Mouse (Mus musculus) stomach, embryonic 14.5 days (tissue): ENCODE data around the gene Oas1d. TPM values are rescaled to one million over a fixed set of nuclear protein-coding genes. Genes with fewer than 3 reads are reported as not detected.
"Not testable (repeated sequence)": the region's sequence is repeated elsewhere in the genome, so short reads cannot be mapped to it uniquely, and the experiment has no call there.

Source experiments
- ATAC-seq: fragments of 200-750 bp; cut with Nextera tagmentation; 2 replicates; pipeline ENCODE4 v1.8.0; 2017; ENCODE audit warnings: low read depth, moderate TSS enrichment; ENCODE audit not compliant: insufficient number of reproducible peaks, insufficient read depth, low FRiP score
- H3K27ac ChIP-seq: fragments of 300-500 bp; sonication (generic); 2 replicates; pipeline ENCODE4 v1.5.1; 2014; ENCODE audit warnings: mild to moderate bottlenecking, low read length, moderate library complexity, mixed read lengths
- H3K27me3 ChIP-seq: fragments of 300-500 bp; sonication (generic); 2 replicates; pipeline ENCODE4 v1.6.1; 2014; ENCODE audit warnings: low read length, control low read depth, mixed read lengths; ENCODE audit not compliant: control insufficient read depth, insufficient read depth
- H3K36me3 ChIP-seq: fragments of 300-500 bp; sonication (generic); 2 replicates; pipeline ENCODE4 v1.6.1; 2014; ENCODE audit warnings: mild to moderate bottlenecking, control low read depth, low read length, moderate library complexity, mixed read lengths; ENCODE audit not compliant: control insufficient read depth, insufficient read depth
- H3K4me1 ChIP-seq: fragments of 300-500 bp; sonication (generic); 2 replicates; pipeline ENCODE4 v1.6.1; 2014; ENCODE audit warnings: low read length, control low read depth, mixed read lengths; ENCODE audit not compliant: control insufficient read depth, insufficient read depth
- H3K4me2 ChIP-seq: fragments of 300-500 bp; sonication (generic); replicated peaks from 2 replicates; pipeline ENCODE4 v1.6.1; 2014; ENCODE audit warnings: low read depth, low read length, control low read depth
- H3K4me3 ChIP-seq: fragments of 300-500 bp; sonication (generic); 2 replicates; pipeline ENCODE4 v1.5.1; 2014; ENCODE audit warnings: low read depth, low read length, control low read depth
- H3K9ac ChIP-seq: fragments of 300-500 bp; sonication (generic); replicated peaks from 2 replicates; pipeline ENCODE4 v1.6.1; 2014; ENCODE audit warnings: low read depth, mild to moderate bottlenecking, control low read depth, low read length, moderate library complexity, mixed read lengths
- H3K9me3 ChIP-seq: fragments of 300-500 bp; sonication (generic); 2 replicates; pipeline ENCODE4 v1.6.1; 2016; ENCODE audit warnings: low read depth, low read length, control low read depth; ENCODE audit not compliant: control insufficient read depth
- WGBS: fragments of 180-500 bp; shearing (Covaris S2); extraction: QIAGEN DNeasy Blood & Tissue Kit; methylation state at CpG from one replicate; pipeline ENCODE4 v1.1.7; 2014; 5-methylcytosine and 5-hydroxymethylcytosine counted together
- polyA plus RNA-seq: library from polyadenylated mRNA; unstranded; fragments of >200 nt; fragmentation: Nextera tagmentation; extraction: Ambion mirVana; gene quantifications from 2 replicates; pipeline ENCODE4 v1.2.1, GENCODE M21; 2014

The Oas1d gene
- polyA plus RNA-seq, 1 experiment from 2014 or later, result not detected

DNA sequence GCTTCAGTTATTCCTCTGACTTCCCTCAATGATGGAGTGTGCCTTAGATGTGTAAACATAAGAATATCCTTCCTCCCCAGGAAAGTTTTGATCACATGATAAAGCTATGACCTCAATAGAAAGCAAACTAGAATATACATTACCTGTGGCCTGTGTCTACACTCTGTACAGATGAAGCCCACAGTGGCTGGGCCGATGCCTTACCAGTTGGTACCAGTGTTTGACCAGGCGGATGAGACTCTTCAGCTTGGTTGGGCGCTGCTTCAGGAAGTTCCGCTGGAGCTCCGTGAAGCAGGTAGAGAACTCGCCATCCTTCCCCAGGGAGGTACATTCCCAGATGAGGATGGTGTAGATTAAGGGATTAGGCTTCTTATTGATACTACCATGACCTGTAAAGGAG lies 32.7 kb upstream of the Oas1d start:
- ATAC-seq, H3K36me3 ChIP-seq, H3K27ac ChIP-seq, H3K27me3 ChIP-seq, H3K4me3 ChIP-seq, H3K4me2 ChIP-seq, H3K9me3 ChIP-seq, H3K9ac ChIP-seq, H3K4me1 ChIP-seq: not testable (repeated sequence)
- WGBS, result 91% methylated on average over 6 of the region's 6 CpGs

DNA sequence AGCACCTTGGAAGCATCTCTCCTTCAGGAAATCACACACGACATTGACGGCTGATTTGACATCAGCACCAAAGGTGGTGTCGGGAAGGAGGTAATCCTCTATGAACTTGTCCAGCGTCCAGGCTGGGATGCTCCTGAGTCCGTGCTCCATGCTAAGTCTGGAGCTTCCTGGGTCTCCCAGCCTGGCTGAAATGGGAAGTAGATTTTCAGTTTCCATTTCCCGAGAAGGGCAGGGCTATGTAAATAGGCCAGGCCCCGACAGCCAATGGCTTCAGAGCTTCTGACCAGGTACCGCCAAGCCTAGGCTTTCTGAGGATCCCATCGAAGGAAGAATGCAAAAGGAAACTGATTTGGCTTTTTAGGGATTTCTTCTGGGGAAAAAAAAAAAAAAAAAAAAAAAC lies 26.9 kb upstream of the Oas1d start, which contains the start of gene Oas1g:
Gene Oas1g, minus strand, starts transcription at position 201 of the 400 bp plus-strand sequence.
- WGBS, result 6% methylated on average over 5 of the region's 9 CpGs
- H3K36me3 ChIP-seq, H3K4me3 ChIP-seq, H3K27ac ChIP-seq, H3K9me3 ChIP-seq, H3K4me2 ChIP-seq, ATAC-seq, H3K9ac ChIP-seq, H3K4me1 ChIP-seq, H3K27me3 ChIP-seq: not testable (repeated sequence)

DNA sequence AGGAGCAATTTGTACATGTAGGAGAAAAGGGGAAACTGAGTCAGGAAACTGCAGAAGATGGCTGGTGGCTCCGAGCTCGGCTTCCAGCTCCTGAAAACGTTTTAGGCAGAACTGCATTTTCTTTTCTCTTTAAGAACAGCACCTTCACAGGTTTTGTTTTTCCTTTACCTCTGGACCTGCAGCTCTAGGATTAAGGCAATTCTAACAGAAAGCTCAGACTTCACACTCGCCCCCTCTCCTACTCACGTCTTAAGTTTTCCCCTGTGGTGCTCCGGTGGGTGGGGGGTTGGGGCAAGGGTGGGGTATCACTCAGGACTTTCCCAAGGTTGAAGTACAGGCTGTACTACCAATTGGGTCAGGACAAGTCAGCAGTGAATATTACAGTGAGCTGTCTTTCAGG lies 26.5 kb upstream of the Oas1d start:
- no peaks in the 10 kb centered on the region for H3K4me1 ChIP-seq
- H3K9me3 ChIP-seq, result no peaks in the 10 kb centered on the region
- no peaks in the 10 kb centered on the region for H3K27me3 ChIP-seq
- no peak overlapping the region for H3K4me3 ChIP-seq
- no peaks in the 10 kb centered on the region for H3K36me3 ChIP-seq
- no peak overlapping the region for H3K4me2 ChIP-seq
- H3K9ac ChIP-seq, result no peak overlapping the region
- H3K27ac ChIP-seq, result no peak overlapping the region
- 44% methylated on average over 6 of the region's 6 CpGs for WGBS
- no peak for ATAC-seq

DNA sequence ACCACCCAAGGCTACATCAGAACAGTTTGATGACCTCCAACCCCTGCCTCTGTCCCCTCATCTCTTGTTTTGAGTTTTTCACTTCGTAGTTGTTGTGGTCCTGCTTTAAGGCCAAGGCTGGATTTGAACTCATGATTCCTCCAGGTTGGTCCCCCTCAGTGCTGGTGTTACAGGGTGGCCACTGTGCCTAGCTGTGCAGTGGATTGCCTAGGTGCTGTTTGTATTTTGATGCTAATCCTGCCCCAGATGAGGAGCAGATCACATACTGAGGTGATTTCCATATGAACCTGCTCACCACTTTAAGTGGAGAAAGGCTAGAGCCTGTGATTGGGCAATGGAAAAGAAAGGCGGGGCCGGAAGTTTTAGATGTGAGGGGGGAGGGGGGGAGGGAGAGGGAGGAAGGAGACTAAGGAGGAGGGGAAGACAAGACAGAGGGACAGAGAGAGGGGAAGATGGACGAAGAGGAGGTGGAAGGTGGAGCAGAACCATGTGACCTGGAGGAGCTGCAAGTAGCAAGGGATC lies 26.0 kb upstream of the Oas1d start:
- H3K27ac ChIP-seq, H3K4me2 ChIP-seq, H3K9me3 ChIP-seq, ATAC-seq, H3K9ac ChIP-seq, H3K27me3 ChIP-seq, H3K4me3 ChIP-seq, H3K36me3 ChIP-seq, H3K4me1 ChIP-seq: not testable (repeated sequence)
- WGBS, result 39% methylated on average over 4 of the region's 4 CpGs

DNA sequence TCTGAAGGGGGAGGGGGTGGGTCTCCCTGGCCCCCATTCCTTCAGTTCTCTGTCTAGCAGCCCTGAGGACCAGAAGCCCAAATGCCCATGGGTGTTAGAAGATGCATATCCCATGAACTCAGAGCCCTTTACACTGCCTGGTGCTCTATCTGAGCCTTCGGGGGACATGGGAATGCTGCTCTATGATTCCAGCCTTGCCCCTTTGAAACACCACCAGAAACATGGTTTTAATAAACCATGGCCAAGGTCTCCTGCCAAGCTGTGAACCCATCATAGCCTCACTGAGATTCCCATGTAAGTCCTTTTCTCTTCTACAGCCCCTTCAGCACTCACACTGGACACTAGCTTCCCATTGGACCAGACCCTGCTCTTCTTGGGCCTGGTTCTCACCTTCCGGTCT lies 24.3 kb upstream of the Oas1d start:
- Histone ChIP-seq H3K9me3 (no peaks in the 10 kb centered on the region), H3K36me3 (no peaks in the 10 kb centered on the region), H3K4me1 (no peaks in the 10 kb centered on the region), H3K27me3 (no peaks in the 10 kb centered on the region), H3K9ac (no peak overlapping the region), H3K27ac (no peak overlapping the region), H3K4me2 (no peak overlapping the region), H3K4me3 (no peak overlapping the region)
- 79% methylated on average over 2 of the region's 2 CpGs for WGBS
- no peak for ATAC-seq

DNA sequence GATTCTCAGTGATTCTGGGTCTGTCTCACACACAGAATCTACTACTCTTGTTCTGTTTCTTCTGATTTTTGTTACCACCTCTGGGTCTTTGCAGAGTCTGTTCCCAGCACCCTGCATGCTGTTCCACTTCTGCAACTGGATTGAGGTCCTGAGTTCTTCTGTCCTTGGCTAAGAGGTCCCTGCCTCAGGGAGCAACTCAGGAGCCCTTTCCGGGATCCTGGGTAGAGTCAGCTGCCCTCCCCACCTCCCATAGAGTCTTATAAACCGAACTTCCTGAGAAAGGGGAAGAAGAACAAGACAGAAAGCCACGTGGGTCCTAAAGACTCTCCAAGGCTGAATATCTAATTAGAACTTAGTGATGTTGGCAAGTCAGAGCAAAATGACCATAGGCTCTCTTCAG lies 23.3 kb upstream of the Oas1d start:
- Histone ChIP-seq H3K4me2 (no peak overlapping the region), H3K36me3 (no peaks in the 10 kb centered on the region), H3K9me3 (no peaks in the 10 kb centered on the region), H3K9ac (no peak overlapping the region), H3K4me1 (no peaks in the 10 kb centered on the region), H3K27me3 (no peaks in the 10 kb centered on the region), H3K4me3 (no peak overlapping the region), H3K27ac (no peak overlapping the region)
- ATAC-seq, result no peak
- WGBS, result 61% methylated on average over 3 of the region's 3 CpGs

DNA sequence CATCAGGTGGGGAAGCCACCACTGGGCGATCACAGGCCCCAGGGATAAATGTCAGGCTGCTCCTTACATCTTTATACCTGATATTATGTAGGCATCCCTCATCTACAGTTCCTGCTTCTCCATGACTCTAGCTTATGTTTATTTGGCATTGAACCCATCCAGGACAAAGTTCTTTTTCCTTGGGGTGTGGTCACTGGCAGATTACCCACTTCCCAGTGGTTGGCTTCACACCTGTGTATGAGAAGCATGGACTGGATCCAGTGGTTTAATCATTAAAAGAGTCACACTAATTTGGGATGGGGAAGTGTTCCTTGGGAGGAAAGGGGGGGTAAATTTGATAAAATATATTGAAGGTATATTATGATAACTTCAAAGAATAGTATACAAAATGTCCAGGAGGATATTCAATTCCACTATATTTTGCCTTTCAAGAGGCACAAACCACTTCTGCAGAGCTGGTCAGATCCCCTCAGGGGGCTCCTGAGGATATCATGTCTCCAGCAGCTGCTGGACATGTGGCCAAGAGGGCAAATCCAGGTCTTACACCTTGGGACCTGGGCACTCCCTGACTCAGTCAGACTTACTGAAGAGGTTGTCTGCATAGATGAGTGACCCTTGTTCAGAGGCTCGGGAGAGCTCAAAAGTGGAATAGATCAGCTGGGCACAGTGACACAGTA lies 22.6 kb upstream of the Oas1d start:
- not testable (repeated sequence) for H3K27ac ChIP-seq, H3K4me3 ChIP-seq, H3K4me1 ChIP-seq, H3K9me3 ChIP-seq, ATAC-seq, H3K36me3 ChIP-seq, H3K27me3 ChIP-seq, H3K4me2 ChIP-seq, H3K9ac ChIP-seq
- WGBS, result 71% methylated on average over 2 of the region's 2 CpGs

DNA sequence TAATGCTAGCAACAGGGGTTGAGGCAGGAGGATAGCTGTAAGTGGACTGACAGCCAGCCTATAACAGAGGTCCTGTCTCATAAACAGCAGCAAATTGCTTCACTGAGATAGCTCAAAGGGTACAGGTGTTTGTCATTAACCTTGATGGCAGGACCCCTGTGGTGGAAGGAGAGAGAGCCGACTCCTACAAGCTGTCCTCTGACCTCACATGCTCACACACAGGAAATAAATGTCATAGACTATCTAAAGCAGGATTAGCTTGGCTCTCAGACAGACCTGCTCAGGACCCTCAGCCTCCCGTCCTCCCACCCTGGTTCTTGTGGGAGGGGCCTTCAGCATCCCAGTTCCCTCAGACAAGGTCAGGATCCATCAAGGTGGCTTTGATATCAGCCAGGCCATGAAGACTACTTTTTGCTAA lies 22.1 kb upstream of the Oas1d start:
- no peak overlapping the region for H3K9ac ChIP-seq
- H3K9me3 ChIP-seq, result no peaks in the 10 kb centered on the region
- H3K36me3 ChIP-seq, result no peaks in the 10 kb centered on the region
- H3K4me3 ChIP-seq, result no peak overlapping the region
- H3K4me2 ChIP-seq, result no peak overlapping the region
- no peak for ATAC-seq
- H3K27ac ChIP-seq, result no peak overlapping the region
- WGBS, result 68% methylated on average over 2 of the region's 2 CpGs
- no peaks in the 10 kb centered on the region for H3K4me1 ChIP-seq
- H3K27me3 ChIP-seq, result no peaks in the 10 kb centered on the region

DNA sequence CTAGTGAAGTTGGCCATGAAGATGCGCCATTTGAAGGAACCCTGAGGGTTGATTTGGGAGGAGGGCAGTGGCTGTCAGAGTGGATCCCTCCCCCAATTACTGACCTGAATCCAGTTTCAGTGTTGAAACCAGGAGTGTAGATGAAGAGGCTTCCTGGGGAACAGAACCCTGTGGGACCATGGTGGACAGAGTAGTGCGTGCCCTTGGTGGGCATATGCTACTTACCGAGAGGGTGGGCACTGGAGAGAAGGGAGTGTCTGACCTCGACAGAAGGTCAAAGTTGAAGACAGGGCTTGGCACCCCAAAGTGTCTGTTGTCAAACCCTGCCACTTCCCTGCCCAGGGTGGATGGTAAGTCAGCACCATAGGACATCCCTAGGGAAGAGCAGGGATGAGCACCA lies 20.5 kb upstream of the Oas1d start:
- not testable (repeated sequence) for H3K9ac ChIP-seq, H3K27ac ChIP-seq, ATAC-seq

More for the DNA sequence above, 20.5 kb upstream of the Oas1d start:
- not testable (repeated sequence) for H3K36me3 ChIP-seq, H3K9me3 ChIP-seq, H3K4me1 ChIP-seq, H3K27me3 ChIP-seq, H3K4me3 ChIP-seq, H3K4me2 ChIP-seq
- WGBS, result 93% methylated on average over 4 of the region's 4 CpGs
